Mouse (Mus musculus) MEL (cell line): ENCODE measurements around the gene Lman1l. TPM values are rescaled to one million over a fixed set of nuclear protein-coding genes. Genes with fewer than 3 reads are reported as not detected.

ENCODE experiments used
- DNase-seq: peaks from one replicate; pipeline ENCODE4 v3.0.0; 2011; ENCODE audit warnings: low read depth, low spot score
- H3K27ac ChIP-seq: 2 replicates; pipeline ENCODE4 v1.5.1; 2012; ENCODE audit warnings: low read depth, mild to moderate bottlenecking, control low read depth, low read length, moderate library complexity; ENCODE audit not compliant: control insufficient read depth
- H3K27me3 ChIP-seq, 2 experiments: fragments of 150-350 bp in 1 of 2; sonication (generic) in 1 of 2; 2 replicates each; pipeline ENCODE4 v1.6.1; 2012; ENCODE audit warnings: low read length in 2 of 2, mild to moderate bottlenecking in 2 of 2, improper control_type of control experiment in 1 of 2, moderate library complexity in 1 of 2; ENCODE audit not compliant: insufficient read depth in 2 of 2, control insufficient read depth in 1 of 2
- H3K36me3 ChIP-seq, 2 experiments: 2 replicates each; pipeline ENCODE4 v1.6.1; 2012 to 2014; ENCODE audit warnings: low read length in 2 of 2, improper control_type of control experiment in 1 of 2, inconsistent platforms in 1 of 2, mild to moderate bottlenecking in 1 of 2; ENCODE audit not compliant: insufficient read depth in 2 of 2, control insufficient read depth in 1 of 2
- H3K4me1 ChIP-seq, 2 experiments: fragments of 150-350 bp in 1 of 2; sonication (generic) in 1 of 2; 2 replicates each; pipeline ENCODE4 v1.6.1; 2012; ENCODE audit warnings: low read length in 2 of 2, improper control_type of control experiment in 1 of 2, mild to moderate bottlenecking in 1 of 2; ENCODE audit not compliant: insufficient read depth in 2 of 2, control insufficient read depth in 1 of 2
- H3K4me3 ChIP-seq, 2 experiments: fragments of 150-350 bp in 1 of 2; sonication (generic) in 1 of 2; 2 replicates each; pipeline ENCODE4 v1.5.1; 2012; ENCODE audit warnings: low read depth in 2 of 2, low read length in 2 of 2, mild to moderate bottlenecking in 2 of 2, moderate library complexity in 2 of 2, control low read depth in 1 of 2, improper control_type of control experiment in 1 of 2; ENCODE audit not compliant: control insufficient read depth in 1 of 2, insufficient read depth in 1 of 2
- H3K79me2 ChIP-seq: 2 replicates; pipeline ENCODE4 v1.6.1; 2012; ENCODE audit warnings: mild to moderate bottlenecking, low read length, moderate library complexity; ENCODE audit not compliant: control insufficient read depth, poor library complexity, insufficient read depth
- H3K9ac ChIP-seq: 2 replicates; pipeline ENCODE4 v1.6.1; 2012; ENCODE audit warnings: low read depth, mild to moderate bottlenecking, control low read depth, low read length, moderate library complexity; ENCODE audit not compliant: control insufficient read depth, poor library complexity, severe bottlenecking
- H3K9me3 ChIP-seq: fragments of 150-350 bp; sonication (generic); replicated peaks from 2 replicates; pipeline ENCODE4 v1.6.1; 2012; ENCODE audit warnings: mild to moderate bottlenecking, low read length, improper control_type of control experiment, moderate library complexity; ENCODE audit not compliant: insufficient read depth
- CHD2 ChIP-seq: IDR thresholded peaks from 2 replicates; pipeline ENCODE4 v1.6.1; 2011; ENCODE audit warnings: low read length, improper control_type of control experiment
- NELFE ChIP-seq: IDR thresholded peaks from 2 replicates; pipeline ENCODE4 v1.6.1; 2011; ENCODE audit warnings: low read depth, low read length, improper control_type of control experiment
- POLR2A ChIP-seq, 2 experiments: IDR thresholded peaks; 2 replicates each; pipeline ENCODE4 v1.6.1; 2011 to 2012; ENCODE audit warnings: low read length in 2 of 2, mild to moderate bottlenecking in 2 of 2, control low read depth in 1 of 2, improper control_type of control experiment in 1 of 2, low read depth in 1 of 2, moderate library complexity in 1 of 2; ENCODE audit not compliant: control insufficient read depth in 1 of 2, insufficient read depth in 1 of 2, poor library complexity in 1 of 2
- POLR2AphosphoS2 ChIP-seq: IDR thresholded peaks from 2 replicates; pipeline ENCODE4 v1.6.1; 2011; ENCODE audit warnings: low read length, improper control_type of control experiment
- POLR2AphosphoS5 ChIP-seq: IDR thresholded peaks from 2 replicates; pipeline ENCODE4 v1.6.1; 2012; ENCODE audit warnings: low read depth, borderline replicate concordance, mild to moderate bottlenecking, inconsistent platforms, low read length, moderate library complexity, mixed read lengths
- RCOR1 ChIP-seq: IDR thresholded peaks from 2 replicates; pipeline ENCODE4 v1.6.1; 2012; ENCODE audit warnings: low read depth, mild to moderate bottlenecking, inconsistent platforms, low read length, improper control_type of control experiment
- SIN3A ChIP-seq: IDR thresholded peaks from 2 replicates; pipeline ENCODE4 v1.6.1; 2012; ENCODE audit warnings: low read length, improper control_type of control experiment, inconsistent platforms
- USF2 ChIP-seq, 2 experiments: IDR thresholded peaks; 2 replicates each; pipeline ENCODE4 v1.6.1; 2011 to 2012; ENCODE audit warnings: improper control_type of control experiment in 2 of 2, low read length in 2 of 2, borderline replicate concordance in 1 of 2, inconsistent platforms in 1 of 2, low read depth in 1 of 2, mild to moderate bottlenecking in 1 of 2; ENCODE audit not compliant: insufficient read depth in 1 of 2
- polyA plus RNA-seq, 2 experiments: library from polyadenylated mRNA; stranded (reverse) in 1 of 2; unstranded in 1 of 2; fragments of >175 nt in 1 of 2; fragments of >200 nt in 1 of 2; gene quantifications; 2 replicates each; pipeline versions ENCODE4 v1.2.1 to v1.2.4; 2012; ENCODE audit warnings: low replicate concordance in 2 of 2, low read depth in 1 of 2; ENCODE audit not compliant: insufficient read length in 2 of 2, insufficient read depth in 1 of 2, missing spikeins in 1 of 2
- total RNA-seq: library from RNA; depleted of rRNA; stranded (reverse); fragments of 300-350 nt; gene quantifications from 2 replicates; pipeline ENCODE4 v1.2.3, GENCODE M21; 2012

Lman1l gene
- total and polyA plus RNA-seq, 3 experiments: 0.08 to 0.11 TPM; not detected in 1

GRCm38 (mm10) chr9:57625674-57626500 is 5.3 kb upstream of the Lman1l start:
- H3K27ac ChIP-seq: no peak overlapping the region

GRCm38 (mm10) chr9:57624295-57624694 is 3.7 kb upstream of the Lman1l start:
- H3K4me3 ChIP-seq: no peak overlapping the region
- H3K27ac ChIP-seq: no peak overlapping the region
- TF ChIP-seq POLR2A (IDR thresholded peaks at IDR 0.05; ENCODE audit: control insufficient read depth in 1 of 2, insufficient read depth in 1 of 2, low read depth in 1 of 2, low read length in 2 of 2, poor library complexity in 1 of 2): no peak
- TF ChIP-seq POLR2AphosphoS2: peak; percentile 77
- no peaks in the 10 kb centered on the region for H3K27me3 ChIP-seq
- no peaks in the 10 kb centered on the region for H3K9me3 ChIP-seq
- H3K9ac ChIP-seq: no peak overlapping the region
- H3K4me1 ChIP-seq: 0 out of 4 replicates have a peak, but pooled peaks cover 0 to 3% of the 10 kb centered on the region in 2 experiments
- H3K36me3 ChIP-seq: peaks cover 0 to 2% of the 10 kb centered on the region in 2 experiments; a peak in 1 of 4 replicates
- no peaks in the 10 kb centered on the region for H3K79me2 ChIP-seq
- DNase-seq: no peak

More at GRCm38 (mm10) chr9:57625674-57626500, 5.3 kb upstream of the Lman1l start:
- no peak overlapping the region for H3K9ac ChIP-seq
- H3K9me3 ChIP-seq: no peaks in the 10 kb centered on the region
- 0 out of 4 replicates have a peak, but pooled peaks cover 0 to 3% of the 10 kb centered on the region in 2 experiments for H3K4me1 ChIP-seq
- TF ChIP-seq NELFE: no peak
- no peak for TF ChIP-seq USF2 (IDR thresholded peaks at IDR 0.05; ENCODE audit: borderline replicate concordance in 1 of 2, insufficient read depth in 1 of 2, low read depth in 1 of 2, low read length in 2 of 2)
- no peak for TF ChIP-seq CHD2
- TF ChIP-seq POLR2AphosphoS5: no peak
- TF ChIP-seq POLR2AphosphoS2: no peak; the same call in 1 of the 2 replicates
- H3K27me3 ChIP-seq: no peaks in the 10 kb centered on the region
- no peak for DNase-seq
- peaks cover 0 to 5% of the 10 kb centered on the region in 2 experiments; a peak in 1 of 4 replicates for H3K36me3 ChIP-seq
- no peak overlapping the region for H3K4me3 ChIP-seq
- no peaks in the 10 kb centered on the region for H3K79me2 ChIP-seq

GRCm38 (mm10) chr9:57618854-57619253 is 1.7 kb downstream of the Lman1l start:
- no peak for DNase-seq
- Histone ChIP-seq H3K9me3 (no peaks in the 10 kb centered on the region), H3K4me3 (no peak overlapping the region), H3K27ac (no peak overlapping the region), H3K27me3 (no peaks in the 10 kb centered on the region), H3K79me2 (no peaks in the 10 kb centered on the region), H3K36me3 (no peaks in the 10 kb centered on the region), H3K4me1 (peaks cover 0 to 7% of the 10 kb centered on the region in 2 experiments; a peak in 1 of 4 replicates), H3K9ac (no peak overlapping the region)
- TF ChIP-seq SIN3A (no peak), RCOR1 (no peak)
